Mouse (Mus musculus): ENCODE measurements around the gene Ncbp3. TPM values are rescaled to one million over a fixed set of nuclear protein-coding genes. Genes with fewer than 3 reads are reported as not detected.

The Ncbp3 gene
- polyA plus RNA-seq, 1 experiment: 6.5 TPM

DNA sequence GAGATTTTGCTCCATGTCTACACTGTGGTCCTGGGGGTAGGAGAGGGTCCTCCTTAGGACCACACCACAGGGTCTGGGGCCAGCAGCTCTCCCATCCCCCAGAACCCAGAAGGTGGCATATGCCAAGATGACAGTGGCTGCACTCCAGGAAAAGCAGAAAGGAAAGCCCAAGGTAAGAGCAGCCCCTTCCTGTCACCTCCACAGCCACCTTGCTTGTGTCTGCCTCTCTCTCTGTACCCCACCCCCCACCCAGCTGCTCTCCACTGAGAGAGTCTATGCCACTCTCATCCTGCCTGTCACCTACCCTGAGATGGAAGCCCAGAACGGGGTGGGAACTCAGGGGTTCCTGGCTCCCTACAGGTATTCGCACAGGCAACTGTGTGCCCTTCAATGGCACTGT, 38.8 kb upstream of the Ncbp3 start:
- H3K27me3 ChIP-seq (ENCODE audit: control insufficient read depth, insufficient read depth, low read length): no peaks in the 10 kb centered on the region
- H3K36me3 ChIP-seq (ENCODE audit: control insufficient read depth, insufficient read depth, low read length): no peaks in the 10 kb centered on the region
- peak overlapping the region; percentile 95 for H3K27ac ChIP-seq (ENCODE audit: control insufficient read depth, insufficient read depth, low read length)
- TF ChIP-seq CTCF (IDR thresholded peaks at IDR 0.05; ENCODE audit: borderline replicate concordance, control insufficient read depth, extremely low read depth, insufficient read depth, low read length, poor library complexity): no peak
- no peak for TF ChIP-seq POLR2A (IDR thresholded peaks at IDR 0.05; ENCODE audit: control insufficient read depth, extremely low read depth, insufficient read depth, low read length, poor library complexity)
- peak; percentile 47 for DNase-seq
- peaks cover 52% of the 10 kb centered on the region for H3K4me1 ChIP-seq (replicated peaks; ENCODE audit: control insufficient read depth, insufficient read depth, low read length)
- 29% methylated on average over 2 of the region's 2 CpGs for WGBS
- H3K4me3 ChIP-seq (ENCODE audit: control insufficient read depth, insufficient read depth, low read length): peak overlapping the region; percentile 38

DNA sequence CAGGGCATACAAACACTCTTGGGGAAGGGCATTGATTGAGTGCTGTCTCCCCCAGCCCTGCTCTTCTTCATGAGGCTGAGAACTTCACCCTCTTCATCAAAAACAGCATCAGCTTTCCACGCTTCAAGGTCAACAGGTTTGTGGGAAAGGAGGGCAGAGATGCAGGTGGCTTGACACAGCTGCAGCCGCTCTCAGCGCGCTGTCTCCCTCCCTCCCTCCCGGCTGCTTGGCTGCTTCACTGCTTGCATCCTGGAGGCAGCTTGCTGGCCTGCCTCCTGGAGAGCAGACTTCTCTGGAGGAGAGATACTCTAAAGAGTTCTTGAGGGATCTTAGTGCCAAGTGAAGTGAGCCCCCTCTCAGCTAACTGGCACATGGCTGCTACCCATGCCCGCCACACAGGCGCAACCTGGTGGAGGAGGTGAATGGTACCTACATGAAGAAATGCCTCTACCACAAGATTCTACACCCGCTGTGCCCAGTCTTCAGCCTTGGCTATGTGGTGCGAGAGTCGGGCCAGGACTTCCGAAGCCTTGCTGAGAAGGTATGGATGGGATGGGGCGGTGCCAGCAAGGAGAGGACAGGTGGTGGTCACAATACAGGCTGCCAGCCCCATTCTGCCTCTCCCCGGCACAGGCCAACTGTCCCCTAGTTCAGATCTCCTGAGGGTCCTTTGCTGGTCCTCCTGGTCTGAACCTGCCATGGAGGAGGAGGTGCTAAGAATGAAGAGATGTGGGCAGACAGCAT, 37.9 kb upstream of the Ncbp3 start:
- WGBS: 49% methylated on average over 13 of the region's 13 CpGs
- H3K36me3 ChIP-seq (ENCODE audit: control insufficient read depth, insufficient read depth, low read length): no peaks in the 10 kb centered on the region
- H3K27me3 ChIP-seq (ENCODE audit: control insufficient read depth, insufficient read depth, low read length): no peaks in the 10 kb centered on the region
- no peak for TF ChIP-seq CTCF (IDR thresholded peaks at IDR 0.05; ENCODE audit: borderline replicate concordance, control insufficient read depth, extremely low read depth, insufficient read depth, low read length, poor library complexity)
- TF ChIP-seq POLR2A (IDR thresholded peaks at IDR 0.05; ENCODE audit: control insufficient read depth, extremely low read depth, insufficient read depth, low read length, poor library complexity): peak; percentile 28
- peak overlapping the region; percentile 95 for H3K27ac ChIP-seq (ENCODE audit: control insufficient read depth, insufficient read depth, low read length)
- peaks cover 61% of the 10 kb centered on the region for H3K4me1 ChIP-seq (replicated peaks; ENCODE audit: control insufficient read depth, insufficient read depth, low read length)
- peak overlapping the region; percentile 38 for H3K4me3 ChIP-seq (ENCODE audit: control insufficient read depth, insufficient read depth, low read length)
- DNase-seq: peak; percentile 65

- Histone ChIP-seq H3K4me3 (ENCODE audit: control insufficient read depth, insufficient read depth, low read length) (no peak overlapping the region), H3K4me1 (replicated peaks; ENCODE audit: control insufficient read depth, insufficient read depth, low read length) (peaks cover 77% of the 10 kb centered on the region), H3K27ac (ENCODE audit: control insufficient read depth, insufficient read depth, low read length) (peak overlapping the region; percentile 97), H3K27me3 (ENCODE audit: control insufficient read depth, insufficient read depth, low read length) (no peaks in the 10 kb centered on the region), H3K36me3 (ENCODE audit: control insufficient read depth, insufficient read depth, low read length) (no peaks in the 10 kb centered on the region)
- WGBS: 97% methylated on average over 5 of the region's 5 CpGs
- TF ChIP-seq POLR2A (IDR thresholded peaks at IDR 0.05; ENCODE audit: control insufficient read depth, extremely low read depth, insufficient read depth, low read length, poor library complexity) (no peak), CTCF (IDR thresholded peaks at IDR 0.05; ENCODE audit: borderline replicate concordance, control insufficient read depth, extremely low read depth, insufficient read depth, low read length, poor library complexity) (no peak)
- DNase-seq: no peak
These were observed 33.6 kb upstream of the Ncbp3 start for GRCm38 (mm10) chr11:73013981-73014380.

GRCm38 (mm10) chr11:73014831-73015344, 32.7 kb upstream of the Ncbp3 start:
- H3K36me3 ChIP-seq (ENCODE audit: control insufficient read depth, insufficient read depth, low read length): no peaks in the 10 kb centered on the region

GRCm38 (mm10) chr11:73015391-73016102, 32.0 kb upstream of the Ncbp3 start:
- WGBS: 86% methylated on average over 5 of the region's 5 CpGs
- Histone ChIP-seq H3K27me3 (ENCODE audit: control insufficient read depth, insufficient read depth, low read length) (no peaks in the 10 kb centered on the region), H3K36me3 (ENCODE audit: control insufficient read depth, insufficient read depth, low read length) (no peaks in the 10 kb centered on the region), H3K4me3 (ENCODE audit: control insufficient read depth, insufficient read depth, low read length) (no peak overlapping the region), H3K4me1 (replicated peaks; ENCODE audit: control insufficient read depth, insufficient read depth, low read length) (peaks cover 75% of the 10 kb centered on the region), H3K27ac (ENCODE audit: control insufficient read depth, insufficient read depth, low read length) (peak overlapping the region; percentile 97)
- no peak for TF ChIP-seq POLR2A (IDR thresholded peaks at IDR 0.05; ENCODE audit: control insufficient read depth, extremely low read depth, insufficient read depth, low read length, poor library complexity)
- TF ChIP-seq CTCF (IDR thresholded peaks at IDR 0.05; ENCODE audit: borderline replicate concordance, control insufficient read depth, extremely low read depth, insufficient read depth, low read length, poor library complexity): no peak
- no peak for DNase-seq

More at GRCm38 (mm10) chr11:73014831-73015344, 32.7 kb upstream of the Ncbp3 start:
- peak overlapping the region; percentile 97 for H3K27ac ChIP-seq (ENCODE audit: control insufficient read depth, insufficient read depth, low read length)
- DNase-seq: peak; percentile 69
- 30% methylated on average over 4 of the region's 4 CpGs for WGBS
- H3K27me3 ChIP-seq (ENCODE audit: control insufficient read depth, insufficient read depth, low read length): no peaks in the 10 kb centered on the region
- TF ChIP-seq POLR2A (IDR thresholded peaks at IDR 0.05; ENCODE audit: control insufficient read depth, extremely low read depth, insufficient read depth, low read length, poor library complexity) (0 out of 2 replicates have a peak, but pooled peaks have one; percentile 33), CTCF (IDR thresholded peaks at IDR 0.05; ENCODE audit: borderline replicate concordance, control insufficient read depth, extremely low read depth, insufficient read depth, low read length, poor library complexity) (no peak)
- H3K4me1 ChIP-seq (replicated peaks; ENCODE audit: control insufficient read depth, insufficient read depth, low read length): peaks cover 74% of the 10 kb centered on the region
- 0 out of 2 replicates have a peak overlapping the region, but pooled peaks have one; percentile 1 for H3K4me3 ChIP-seq (ENCODE audit: control insufficient read depth, insufficient read depth, low read length)

- WGBS: 91% methylated on average over 6 of the region's 6 CpGs
- 0 out of 2 replicates have a peak overlapping the region, but pooled peaks have one; percentile 13 for H3K27ac ChIP-seq (ENCODE audit: control insufficient read depth, insufficient read depth, low read length)
- peaks cover 73% of the 10 kb centered on the region for H3K4me1 ChIP-seq (replicated peaks; ENCODE audit: control insufficient read depth, insufficient read depth, low read length)
- no peak overlapping the region for H3K4me3 ChIP-seq (ENCODE audit: control insufficient read depth, insufficient read depth, low read length)
- no peaks in the 10 kb centered on the region for H3K36me3 ChIP-seq (ENCODE audit: control insufficient read depth, insufficient read depth, low read length)
- TF ChIP-seq CTCF (IDR thresholded peaks at IDR 0.05; ENCODE audit: borderline replicate concordance, control insufficient read depth, extremely low read depth, insufficient read depth, low read length, poor library complexity): no peak
- TF ChIP-seq POLR2A (IDR thresholded peaks at IDR 0.05; ENCODE audit: control insufficient read depth, extremely low read depth, insufficient read depth, low read length, poor library complexity): no peak
- no peaks in the 10 kb centered on the region for H3K27me3 ChIP-seq (ENCODE audit: control insufficient read depth, insufficient read depth, low read length)
- no peak for DNase-seq
These were observed 31.5 kb upstream of the Ncbp3 start for GRCm38 (mm10) chr11:73016103-73016420.

Measured in thymus, adult 2 months (tissue).